Mouse (Mus musculus) erythroblast, embryonic 14.5 days (primary cell): ENCODE measurements around the gene Engase. TPM values are rescaled to one million over a fixed set of nuclear protein-coding genes. Genes with fewer than 3 reads are reported as not detected.

Experiments used
- H3K27me3 ChIP-seq: 2 replicates; pipeline ENCODE4 v1.6.1; 2012; ENCODE audit warnings: inconsistent platforms; ENCODE audit not compliant: control insufficient read depth
- H3K36me3 ChIP-seq: 2 replicates; pipeline ENCODE4 v1.6.1; 2012; ENCODE audit warnings: mild to moderate bottlenecking, inconsistent platforms; ENCODE audit not compliant: control insufficient read depth
- H3K4me1 ChIP-seq: 2 replicates; pipeline ENCODE4 v1.6.1; 2012; ENCODE audit warnings: inconsistent platforms; ENCODE audit not compliant: control insufficient read depth
- H3K4me3 ChIP-seq: replicated peaks from 2 replicates; pipeline ENCODE3; 2012; ENCODE audit warnings: moderate library complexity, mild to moderate bottlenecking, inconsistent platforms
- H3K9me3 ChIP-seq: 2 replicates; pipeline ENCODE4 v1.6.1; 2012; ENCODE audit warnings: low read length, inconsistent platforms, mixed read lengths; ENCODE audit not compliant: control insufficient read depth
- GATA1 ChIP-seq: IDR thresholded peaks from 2 replicates; pipeline ENCODE4 v1.6.1; 2012; ENCODE audit warnings: low read length, inconsistent platforms, mixed read lengths
- TAL1 ChIP-seq: IDR thresholded peaks from 3 replicates; pipeline ENCODE4 v1.6.1; 2012; ENCODE audit warnings: low read length, inconsistent platforms, mixed read lengths
- polyA plus RNA-seq: library from polyadenylated mRNA; stranded (reverse); fragments of >175 nt; gene quantifications from 2 replicates; pipeline ENCODE4 v1.2.3, GENCODE M21; 2012

The Engase gene
- polyA plus RNA-seq, 1 experiment, result 0.73 TPM

DNA sequence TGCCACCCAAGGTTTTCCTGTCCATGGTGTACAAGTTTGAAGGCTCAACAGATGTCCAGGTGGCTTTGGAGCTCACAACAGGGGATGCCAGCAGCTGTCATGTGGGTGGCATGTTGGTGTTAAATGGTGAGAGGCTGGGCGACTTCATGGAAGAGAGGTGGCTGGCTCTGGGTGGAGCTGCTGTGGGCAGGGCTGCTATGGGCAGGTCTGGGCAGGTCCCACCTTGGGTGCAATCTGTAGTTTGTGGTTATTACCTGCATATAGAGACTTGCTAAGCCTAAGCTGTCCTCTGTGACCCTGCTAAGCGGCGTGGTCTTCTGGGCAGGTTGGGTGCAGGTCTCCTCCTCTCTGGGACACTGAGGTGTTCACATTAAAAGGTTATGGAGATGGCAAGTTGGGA is 9.2 kb downstream of the Engase start:
- no peak for TF ChIP-seq GATA1
- TF ChIP-seq TAL1, result no peak
- H3K36me3 ChIP-seq, result peaks cover 71% of the 10 kb centered on the region
- H3K4me1 ChIP-seq, result peaks cover 6% of the 10 kb centered on the region
- no peak overlapping the region for H3K4me3 ChIP-seq
- H3K9me3 ChIP-seq, result no peaks in the 10 kb centered on the region
- 0 out of 2 replicates have a peak, but pooled peaks cover 2% of the 10 kb centered on the region for H3K27me3 ChIP-seq

DNA sequence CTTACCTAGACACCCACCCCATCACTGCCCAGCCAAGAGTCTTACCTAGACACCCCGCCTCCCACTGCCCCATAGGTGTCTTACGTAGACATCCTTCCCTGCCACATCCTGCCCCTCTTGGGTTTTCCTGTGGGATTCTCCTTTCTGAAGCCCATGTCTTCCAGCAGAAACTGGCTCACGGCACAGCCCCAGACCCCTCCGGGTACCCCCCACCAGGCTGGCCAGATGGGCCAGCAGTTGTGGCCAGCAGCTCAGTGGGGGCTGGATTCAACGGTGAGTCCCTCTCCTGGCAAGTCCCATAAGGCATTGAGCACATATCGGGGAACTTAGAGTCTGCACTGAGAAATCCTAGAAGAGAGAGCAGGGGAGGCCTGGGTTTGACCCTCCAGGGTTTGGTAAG is 9.7 kb downstream of the Engase start:
- Histone ChIP-seq H3K36me3 (peaks cover 66% of the 10 kb centered on the region), H3K4me1 (peaks cover 8% of the 10 kb centered on the region), H3K27me3 (0 out of 2 replicates have a peak, but pooled peaks cover 2% of the 10 kb centered on the region), H3K9me3 (no peaks in the 10 kb centered on the region), H3K4me3 (no peak overlapping the region)
- TF ChIP-seq TAL1, result no peak
- TF ChIP-seq GATA1, result no peak

DNA sequence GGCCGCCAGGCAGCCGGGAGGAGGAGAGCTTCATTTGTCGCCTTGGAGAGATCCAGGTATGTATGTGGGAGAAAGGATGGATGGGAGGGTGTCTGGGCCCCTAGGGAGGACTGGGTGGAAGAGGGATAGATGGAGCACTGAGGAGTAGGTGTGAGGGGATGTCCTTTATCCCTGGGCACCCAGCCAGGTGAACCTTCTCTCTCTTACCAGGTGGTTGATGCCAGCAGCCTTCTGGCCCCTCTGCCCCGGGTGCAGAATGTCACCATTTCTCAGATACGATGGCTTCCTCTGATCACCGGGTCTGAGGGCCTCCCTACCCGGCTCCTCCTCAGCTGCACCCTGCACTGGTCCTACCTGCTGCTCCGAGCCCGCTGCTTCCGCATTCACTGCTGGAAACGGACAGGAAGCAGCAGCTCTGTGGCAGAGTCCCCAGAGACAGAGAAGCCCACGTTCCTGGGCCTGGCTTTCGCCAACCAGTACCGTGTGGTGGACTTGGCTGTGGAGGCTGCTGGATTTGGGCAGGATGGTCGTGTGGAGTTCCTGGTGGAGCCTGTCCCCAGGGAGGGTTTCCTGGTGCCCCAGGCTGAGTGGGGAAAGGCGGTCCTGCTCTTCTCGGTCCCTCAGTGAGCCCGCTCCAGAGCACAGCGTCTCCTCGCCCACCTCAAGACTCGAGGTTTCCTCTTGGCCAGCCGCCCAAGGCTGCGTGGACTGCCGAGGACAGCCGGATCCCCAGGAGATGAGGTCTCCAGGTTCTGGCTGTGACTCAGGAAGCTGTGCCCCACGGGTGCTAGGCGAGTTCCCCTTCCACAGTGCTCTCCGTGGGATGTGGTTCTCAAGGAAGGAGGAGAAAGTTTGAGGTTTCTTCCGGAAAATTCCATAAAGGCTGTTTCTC is 10.5 kb downstream of the Engase start:
- 0 out of 2 replicates have a peak, but pooled peaks cover 2% of the 10 kb centered on the region for H3K27me3 ChIP-seq
- H3K9me3 ChIP-seq, result no peaks in the 10 kb centered on the region
- TF ChIP-seq GATA1, result no peak
- no peak for TF ChIP-seq TAL1
- H3K4me3 ChIP-seq, result no peak overlapping the region
- peaks cover 8% of the 10 kb centered on the region for H3K4me1 ChIP-seq
- peaks cover 58% of the 10 kb centered on the region for H3K36me3 ChIP-seq

DNA sequence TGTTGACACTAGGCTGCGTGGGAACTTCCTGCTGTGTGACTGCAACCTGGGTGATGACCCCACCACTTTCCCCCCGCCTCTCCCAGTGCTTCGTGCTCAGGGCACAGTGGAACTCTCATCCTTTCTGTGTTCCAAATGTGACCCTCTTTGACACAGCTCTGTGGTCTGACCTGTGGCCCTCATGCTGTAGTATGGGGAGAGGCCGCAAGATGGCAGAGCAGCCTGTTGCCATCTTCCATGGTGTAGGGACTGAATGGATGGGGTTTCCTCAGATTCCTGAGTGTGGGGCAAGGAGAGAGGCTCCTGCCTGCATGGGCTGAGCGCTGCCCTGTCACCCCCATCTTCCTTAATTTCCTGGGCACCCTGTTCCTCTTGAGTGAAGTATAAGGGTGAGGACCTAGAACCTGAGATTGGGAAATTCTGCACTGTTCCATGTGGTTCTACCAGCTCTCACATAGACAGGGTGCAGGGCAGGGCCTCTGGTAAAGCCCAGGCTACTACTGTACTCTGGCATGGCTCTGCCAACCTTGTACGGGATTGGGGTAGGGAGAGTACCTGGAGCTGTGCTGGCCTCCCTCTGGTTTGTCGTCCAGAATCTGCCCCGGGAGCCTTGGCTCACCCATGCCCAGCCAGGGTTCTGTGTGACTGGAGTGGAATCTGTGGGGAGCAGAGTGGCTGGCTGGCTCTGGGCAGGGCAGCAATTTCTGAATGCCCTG is 11.7 kb downstream of the Engase start:
- H3K4me1 ChIP-seq, result peaks cover 8% of the 10 kb centered on the region
- no peak for TF ChIP-seq GATA1
- no peak for TF ChIP-seq TAL1
- peaks cover 46% of the 10 kb centered on the region for H3K36me3 ChIP-seq
- no peaks in the 10 kb centered on the region for H3K9me3 ChIP-seq
- H3K4me3 ChIP-seq, result no peak overlapping the region
- 0 out of 2 replicates have a peak, but pooled peaks cover 2% of the 10 kb centered on the region for H3K27me3 ChIP-seq

DNA sequence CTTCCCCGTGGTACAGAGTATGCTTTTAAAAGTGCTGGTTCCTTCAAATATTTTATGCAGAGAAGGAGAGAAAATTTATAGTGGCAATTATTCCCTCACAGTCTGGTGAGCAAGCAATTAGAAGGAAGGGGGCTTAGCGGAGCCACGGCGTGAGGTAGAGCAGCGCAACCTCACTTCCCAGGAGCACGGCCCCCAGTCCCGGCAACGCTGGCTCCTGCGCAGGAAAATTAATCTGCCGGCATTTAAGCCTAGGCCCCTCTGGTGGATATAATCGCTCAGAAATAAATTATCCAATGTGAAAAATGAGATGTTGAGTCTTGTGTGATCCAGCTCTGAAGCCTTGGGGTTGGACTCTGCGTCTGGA is 12.3 kb downstream of the Engase start:
- no peaks in the 10 kb centered on the region for H3K9me3 ChIP-seq
- peaks cover 8% of the 10 kb centered on the region for H3K4me1 ChIP-seq
- H3K36me3 ChIP-seq, result peaks cover 41% of the 10 kb centered on the region
- peaks cover 4% of the 10 kb centered on the region; the same call in 1 of the 2 replicates for H3K27me3 ChIP-seq
- no peak for TF ChIP-seq GATA1
- TF ChIP-seq TAL1, result no peak
- H3K4me3 ChIP-seq, result no peak overlapping the region

DNA sequence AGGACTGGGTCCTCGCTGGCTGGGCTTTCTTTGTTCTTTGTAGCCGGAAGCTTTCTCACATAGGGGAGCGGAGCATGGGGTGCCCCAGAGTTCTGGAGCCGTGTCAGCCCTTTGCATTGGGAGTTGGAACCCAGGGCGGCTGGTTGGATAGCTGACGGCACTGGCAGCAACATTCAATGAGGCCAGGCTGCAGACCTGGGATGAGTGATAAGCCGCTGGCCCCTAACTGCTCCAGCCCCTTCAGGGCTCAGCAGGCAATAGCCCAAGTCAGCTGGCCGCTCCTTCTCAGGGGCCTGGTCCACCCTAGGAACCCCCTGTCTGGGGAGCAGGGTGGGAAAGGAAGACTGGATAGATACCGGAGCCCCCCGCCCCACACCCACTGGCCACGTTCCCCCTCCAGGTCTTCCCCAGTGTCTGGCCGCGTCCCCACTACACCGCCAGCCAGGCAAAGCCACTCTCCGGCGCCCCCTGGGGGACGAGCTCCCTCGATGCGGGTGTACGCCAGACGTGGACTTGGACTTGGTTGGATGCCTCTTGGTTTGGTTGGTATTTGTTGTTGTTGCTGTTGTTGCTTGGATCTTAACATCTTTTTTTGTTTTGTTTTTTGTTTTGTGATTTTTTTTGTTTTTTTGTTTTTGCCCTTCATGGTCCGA is 14.1 kb downstream of the Engase start:
- TF ChIP-seq GATA1 (no peak), TAL1 (no peak)
- H3K4me1 ChIP-seq, result peaks cover 8% of the 10 kb centered on the region
- no peak overlapping the region for H3K4me3 ChIP-seq
- peaks cover 23% of the 10 kb centered on the region for H3K36me3 ChIP-seq
- no peaks in the 10 kb centered on the region for H3K9me3 ChIP-seq
- peaks cover 6% of the 10 kb centered on the region; the same call in 1 of the 2 replicates for H3K27me3 ChIP-seq

DNA sequence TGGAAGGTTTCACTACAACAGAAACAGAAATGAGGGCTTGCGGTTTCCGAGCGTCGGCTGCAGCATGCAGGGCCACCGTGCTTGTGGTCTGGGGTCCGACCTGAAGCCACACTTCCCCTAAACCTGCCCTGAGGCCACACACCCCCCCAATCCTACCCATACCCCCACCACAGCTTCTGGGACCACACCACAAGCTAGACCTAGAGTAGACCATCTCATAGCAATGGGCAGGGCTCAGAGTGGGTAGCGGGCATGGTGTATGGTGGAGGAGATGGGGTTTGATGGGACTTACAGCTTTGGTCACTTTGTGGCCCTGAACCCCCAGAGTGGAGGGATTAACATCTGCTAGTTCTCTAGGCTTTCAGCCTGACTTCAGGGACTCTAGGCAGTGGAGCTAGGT is 14.6 kb downstream of the Engase start:
- peaks cover 8% of the 10 kb centered on the region for H3K4me1 ChIP-seq

DNA sequence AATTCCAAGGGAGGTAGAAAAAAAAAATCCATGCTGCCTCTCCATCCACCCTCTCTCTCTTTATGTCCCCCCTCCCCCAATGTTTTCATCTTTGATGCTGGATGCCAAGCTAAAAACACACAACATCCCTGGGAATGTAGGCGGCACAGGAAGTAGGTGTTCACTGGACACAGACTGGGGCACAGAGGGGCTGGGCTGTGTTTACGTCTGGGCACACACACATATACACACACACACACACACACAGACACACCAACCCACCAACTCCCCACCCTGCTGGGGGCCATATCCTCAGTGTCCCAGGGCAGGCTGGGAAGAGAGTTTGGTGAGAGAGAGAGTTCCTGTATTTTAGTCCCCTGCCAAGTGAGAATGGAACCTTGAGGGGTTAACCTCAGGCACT is 16.8 kb downstream of the Engase start:
- Histone ChIP-seq H3K27me3 (peaks cover 6% of the 10 kb centered on the region; the same call in 1 of the 2 replicates), H3K9me3 (no peaks in the 10 kb centered on the region), H3K4me3 (no peak overlapping the region), H3K36me3 (no peaks in the 10 kb centered on the region), H3K4me1 (peaks cover 8% of the 10 kb centered on the region)
- TF ChIP-seq TAL1, result no peak

More for the DNA sequence above, 14.6 kb downstream of the Engase start:
- Histone ChIP-seq H3K27me3 (peaks cover 6% of the 10 kb centered on the region; the same call in 1 of the 2 replicates), H3K4me3 (no peak overlapping the region), H3K9me3 (no peaks in the 10 kb centered on the region), H3K36me3 (peaks cover 18% of the 10 kb centered on the region)
- TF ChIP-seq GATA1 (no peak), TAL1 (no peak)
